Mouse (Mus musculus) cerebellum, postnatal 14 days (tissue): ENCODE measurements around the gene Stxbp1.

Experiments used
- DNase-seq, 2 experiments: peaks; one replicate each; pipeline ENCODE4 v3.0.0; 2021; ENCODE audit warnings: mixed read lengths in 2 of 2

The Stxbp1 gene

GRCm38 (mm10) chr2:32781710-32782109, 65.3 kb downstream of the Stxbp1 start:
- no peak for DNase-seq

GRCm38 (mm10) chr2:32779714-32780113, 67.3 kb downstream of the Stxbp1 start:
- DNase-seq, result no peak

GRCm38 (mm10) chr2:32779131-32779530, 67.9 kb downstream of the Stxbp1 start:
- DNase-seq, result peak; percentile 79 to 86

- DNase-seq, result no peak
Observed at GRCm38 (mm10) chr2:32778081-32778480, 69.0 kb downstream of the Stxbp1 start.

- no peak for DNase-seq
Observed at GRCm38 (mm10) chr2:32776192-32776591, 70.9 kb downstream of the Stxbp1 start.

GRCm38 (mm10) chr2:32775359-32776074, 71.5 kb downstream of the Stxbp1 start, which contains the start of the genes Ttc16 and Ptrh1:
Gene Ttc16 (minus strand): TSS chr2:32775633.
Gene Ptrh1 (plus strand): TSS chr2:32775786.
- DNase-seq, result peak; percentile 98

GRCm38 (mm10) chr2:32772626-32773279, 74.3 kb downstream of the Stxbp1 start:
- no peak for DNase-seq

GRCm38 (mm10) chr2:32771886-32772285, 75.2 kb downstream of the Stxbp1 start:
- no peak for DNase-seq

- peak; percentile 71 to 79 for DNase-seq
Observed at GRCm38 (mm10) chr2:32769327-32770085, 77.5 kb downstream of the Stxbp1 start.

GRCm38 (mm10) chr2:32768661-32769285, 78.3 kb downstream of the Stxbp1 start:
- peak; percentile 82 to 88 for DNase-seq

- no peak for DNase-seq
Observed at GRCm38 (mm10) chr2:32767241-32767640, 79.8 kb downstream of the Stxbp1 start.

GRCm38 (mm10) chr2:32763353-32763752, 83.7 kb downstream of the Stxbp1 start:
- no peak for DNase-seq

GRCm38 (mm10) chr2:32761859-32762258, 85.2 kb downstream of the Stxbp1 start:
- DNase-seq, result peak in 1 of 2 experiments; percentile 45

GRCm38 (mm10) chr2:32761361-32761760, 85.7 kb downstream of the Stxbp1 start:
- peak; percentile 52 to 74 for DNase-seq

- DNase-seq, result no peak
Observed at GRCm38 (mm10) chr2:32759001-32759400, 88.0 kb downstream of the Stxbp1 start.

GRCm38 (mm10) chr2:32758503-32758902, 88.5 kb downstream of the Stxbp1 start:
- DNase-seq, result no peak

GRCm38 (mm10) chr2:32757056-32757845, 89.8 kb downstream of the Stxbp1 start, which contains the start of gene Tor2a:
Gene Tor2a (plus strand): TSS chr2:32757234.
- peak; percentile 97 for DNase-seq

GRCm38 (mm10) chr2:32756674-32757055, 90.4 kb downstream of the Stxbp1 start:
- no peak for DNase-seq

GRCm38 (mm10) chr2:32752181-32752580, 94.9 kb downstream of the Stxbp1 start:
- no peak for DNase-seq

- no peak for DNase-seq
Observed at GRCm38 (mm10) chr2:32751665-32752033, 95.4 kb downstream of the Stxbp1 start.

GRCm38 (mm10) chr2:32750887-32751664, 96.0 kb downstream of the Stxbp1 start:
- DNase-seq, result peak in 1 of 2 experiments; percentile 52
